In the genomic region with DNA sequence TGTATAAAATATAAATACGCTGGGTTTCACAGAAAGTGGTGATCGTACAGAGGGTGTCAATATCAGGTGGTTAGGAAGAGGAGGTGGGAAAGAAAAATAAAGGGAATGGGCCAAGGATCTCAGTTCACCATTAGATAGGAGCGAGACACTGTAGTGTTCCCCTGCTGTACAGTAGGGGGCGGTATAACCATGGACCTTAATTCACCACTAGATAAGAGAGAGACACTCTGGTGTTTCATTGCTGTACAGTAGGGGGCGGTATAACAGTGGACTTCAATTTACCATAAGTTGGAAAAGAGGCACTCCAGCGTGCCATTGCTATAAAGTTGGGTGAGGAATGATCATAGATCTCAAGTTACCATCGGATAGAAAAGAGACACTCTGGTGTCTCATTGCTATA, we compare ENCODE assay signal across 8 mouse cellular contexts.
DNase-seq lines count a peak whose midpoint lies in the region; ATAC-seq lines count a peak whose summit lies in the region.

No protein-coding gene starts in this region.

- no peak for ATAC-seq in heart, embryonic 12.5 days (ENCODE audit: insufficient number of reproducible peaks, low FRiP score)
- ATAC-seq in intestine, embryonic 15.5 days = peak; percentile 74
- peak; percentile 50 for ATAC-seq in neural tube, embryonic 13.5 days (ENCODE audit: low read depth)

- 38% methylated on average over 7 of the region's 7 CpGs for WGBS in heart, embryonic 12.5 days
- 43% methylated on average over 7 of the region's 7 CpGs for WGBS in intestine, embryonic 15.5 days
- WGBS in neural tube, embryonic 13.5 days = 43% methylated on average over 7 of the region's 7 CpGs

- H3K27me3 ChIP-seq in heart, embryonic 12.5 days (replicated peaks) = no peaks in the 10 kb centered on the region
- H3K27me3 ChIP-seq in intestine, embryonic 15.5 days (replicated peaks) = no peaks in the 10 kb centered on the region
- no peaks in the 10 kb centered on the region for H3K27me3 ChIP-seq in neural tube, embryonic 13.5 days

- H3K27ac ChIP-seq in heart, embryonic 12.5 days (ENCODE audit: poor library complexity, severe bottlenecking) = no peak overlapping the region
- no peak overlapping the region for H3K27ac ChIP-seq in intestine, embryonic 15.5 days
- H3K27ac ChIP-seq in neural tube, embryonic 13.5 days (replicated peaks) = no peak overlapping the region

- no peak overlapping the region for H3K4me2 ChIP-seq in heart, embryonic 12.5 days
- no peak overlapping the region for H3K4me2 ChIP-seq in intestine, embryonic 15.5 days (replicated peaks)
- no peak overlapping the region for H3K4me2 ChIP-seq in neural tube, embryonic 13.5 days

- no peaks in the 10 kb centered on the region for H3K9me3 ChIP-seq in heart, embryonic 12.5 days (replicated peaks)
- no peaks in the 10 kb centered on the region for H3K9me3 ChIP-seq in intestine, embryonic 15.5 days
- no peaks in the 10 kb centered on the region for H3K9me3 ChIP-seq in neural tube, embryonic 13.5 days

- H3K4me1 ChIP-seq in heart, embryonic 12.5 days (replicated peaks) = peaks cover 4% of the 10 kb centered on the region; the same call in 1 of the 2 replicates
- no peaks in the 10 kb centered on the region for H3K4me1 ChIP-seq in intestine, embryonic 15.5 days (replicated peaks)
- H3K4me1 ChIP-seq in neural tube, embryonic 13.5 days (replicated peaks) = no peaks in the 10 kb centered on the region

- no peaks in the 10 kb centered on the region for H3K36me3 ChIP-seq in heart, embryonic 12.5 days
- no peaks in the 10 kb centered on the region for H3K36me3 ChIP-seq in intestine, embryonic 15.5 days
- no peaks in the 10 kb centered on the region for H3K36me3 ChIP-seq in neural tube, embryonic 13.5 days

- no peak overlapping the region for H3K9ac ChIP-seq in heart, embryonic 12.5 days
- H3K9ac ChIP-seq in intestine, embryonic 15.5 days = no peak overlapping the region
- no peak overlapping the region for H3K9ac ChIP-seq in neural tube, embryonic 13.5 days

- no peak overlapping the region for H3K4me3 ChIP-seq in heart, embryonic 12.5 days
- no peak overlapping the region for H3K4me3 ChIP-seq in intestine, embryonic 15.5 days (replicated peaks)
- H3K4me3 ChIP-seq in neural tube, embryonic 13.5 days = no peak overlapping the region

- peak; percentile 5 to 20 for DNase-seq in heart, postnatal 10 days
- DNase-seq in adrenal gland, adult 2 months = peak; percentile 57
- DNase-seq in embryo, embryonic 11 days = peak; percentile 79
- peak; percentile 22 to 57 for DNase-seq in left cerebral cortex, adult 18-20 months (ENCODE audit: low spot score in 2 of 2)
- DNase-seq in ovary, adult 18-20 months (ENCODE audit: low spot score) = no peak

- intact Hi-C loops in heart, postnatal 10 days (cut with DNase I) = loop anchor here (10.0 kb wide), 1 partner anchor 1393 kb away; no protein-coding TSS in a partner anchor
